Mouse (Mus musculus) olfactory bulb, adult 2 months (tissue): ENCODE measurements around the gene Prkg1.

ENCODE experiments used
- CTCF ChIP-seq: fragments of 200-500 bp; IDR thresholded peaks from 2 replicates; pipeline ENCODE4 v1.5.1; 2012; ENCODE audit warnings: low read depth, mild to moderate bottlenecking, low read length, moderate library complexity; ENCODE audit not compliant: insufficient read depth
- POLR2A ChIP-seq: fragments of 200-500 bp; IDR thresholded peaks from 2 replicates; pipeline ENCODE4 v1.6.1; 2012; ENCODE audit warnings: mild to moderate bottlenecking, low read depth, low read length, moderate library complexity; ENCODE audit not compliant: insufficient read depth

DNA sequence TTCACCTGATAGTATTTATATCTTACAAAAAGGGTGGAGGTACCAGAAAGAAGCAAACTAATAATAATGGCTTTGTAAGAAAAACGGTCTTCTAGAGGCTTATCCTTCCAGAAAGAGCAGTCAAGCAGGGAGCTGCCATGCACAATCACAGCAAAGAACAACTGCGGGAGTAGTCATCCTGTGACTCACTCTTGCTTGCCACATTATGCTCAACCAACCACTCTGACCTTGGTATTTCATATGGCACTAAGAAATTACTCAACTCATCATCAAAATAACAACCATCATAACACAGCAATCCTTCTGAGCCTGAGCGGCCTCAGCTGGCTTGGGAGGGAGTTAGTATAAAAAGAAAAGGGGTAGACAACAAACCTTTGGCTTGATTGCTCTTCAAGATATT is 379.5 kb downstream of the Prkg1 start:
- TF ChIP-seq CTCF (no peak), POLR2A (no peak)
